Mouse (Mus musculus): Measurements from ENCODE around the gene Fbxo41. TPM values are rescaled to one million over a fixed set of nuclear protein-coding genes. Genes with fewer than 3 reads are reported as not detected.
A peak's percentile ranks its signal among the peaks of the same experiment; 100 is the strongest.

The Fbxo41 gene
- polyA plus RNA-seq, 1 experiment: 0.43 TPM

GRCm38 (mm10) chr6:85501571-85502102 is 1.2 kb downstream of the Fbxo41 start:
- no peaks in the 10 kb centered on the region for H3K27me3 ChIP-seq (ENCODE audit: control insufficient read depth, insufficient read depth, low read length, poor library complexity, severe bottlenecking)
- H3K4me1 ChIP-seq (ENCODE audit: control insufficient read depth, insufficient read depth, low read length): no peaks in the 10 kb centered on the region
- no peaks in the 10 kb centered on the region for H3K36me3 ChIP-seq (ENCODE audit: control insufficient read depth, insufficient read depth, low read length, poor library complexity, severe bottlenecking)
- TF ChIP-seq CTCF (IDR thresholded peaks at IDR 0.05; ENCODE audit: low read depth, low read length): no peak
- TF ChIP-seq EP300 (IDR thresholded peaks at IDR 0.05; ENCODE audit: insufficient read depth, low read depth, low read length): no peak
- TF ChIP-seq POLR2A (IDR thresholded peaks at IDR 0.05; ENCODE audit: insufficient read depth, low read length): no peak
- H3K9me3 ChIP-seq (replicated peaks; ENCODE audit: control insufficient read depth, insufficient read depth, low read length, poor library complexity, severe bottlenecking): no peaks in the 10 kb centered on the region
- no peak overlapping the region for H3K9ac ChIP-seq (ENCODE audit: low read depth, poor library complexity, severe bottlenecking)
- H3K4me3 ChIP-seq (ENCODE audit: low read depth, low read length): peak overlapping the region; percentile 90
- no peak overlapping the region for H3K27ac ChIP-seq (ENCODE audit: insufficient read depth, low read length)

- Histone ChIP-seq H3K4me1 (ENCODE audit: control insufficient read depth, insufficient read depth, low read length) (no peaks in the 10 kb centered on the region), H3K4me3 (ENCODE audit: low read depth, low read length) (no peak overlapping the region), H3K27ac (ENCODE audit: insufficient read depth, low read length) (no peak overlapping the region), H3K27me3 (ENCODE audit: control insufficient read depth, insufficient read depth, low read length, poor library complexity, severe bottlenecking) (no peaks in the 10 kb centered on the region), H3K9ac (ENCODE audit: low read depth, poor library complexity, severe bottlenecking) (no peak overlapping the region), H3K36me3 (ENCODE audit: control insufficient read depth, insufficient read depth, low read length, poor library complexity, severe bottlenecking) (no peaks in the 10 kb centered on the region), H3K9me3 (replicated peaks; ENCODE audit: control insufficient read depth, insufficient read depth, low read length, poor library complexity, severe bottlenecking) (no peaks in the 10 kb centered on the region)
- no peak for TF ChIP-seq EP300 (IDR thresholded peaks at IDR 0.05; ENCODE audit: insufficient read depth, low read depth, low read length)
Measured at GRCm38 (mm10) chr6:85500416-85500815, 2.4 kb downstream of the Fbxo41 start.

- Histone ChIP-seq H3K4me1 (ENCODE audit: control insufficient read depth, insufficient read depth, low read length) (no peaks in the 10 kb centered on the region), H3K27me3 (ENCODE audit: control insufficient read depth, insufficient read depth, low read length, poor library complexity, severe bottlenecking) (no peaks in the 10 kb centered on the region), H3K9ac (ENCODE audit: low read depth, poor library complexity, severe bottlenecking) (no peak overlapping the region), H3K4me3 (ENCODE audit: low read depth, low read length) (no peak overlapping the region), H3K27ac (ENCODE audit: insufficient read depth, low read length) (no peak overlapping the region), H3K9me3 (replicated peaks; ENCODE audit: control insufficient read depth, insufficient read depth, low read length, poor library complexity, severe bottlenecking) (no peaks in the 10 kb centered on the region), H3K36me3 (ENCODE audit: control insufficient read depth, insufficient read depth, low read length, poor library complexity, severe bottlenecking) (no peaks in the 10 kb centered on the region)
- no peak for TF ChIP-seq EP300 (IDR thresholded peaks at IDR 0.05; ENCODE audit: insufficient read depth, low read depth, low read length)
- no peak for TF ChIP-seq CTCF (IDR thresholded peaks at IDR 0.05; ENCODE audit: low read depth, low read length)
- no peak for TF ChIP-seq POLR2A (IDR thresholded peaks at IDR 0.05; ENCODE audit: insufficient read depth, low read length)
Measured at GRCm38 (mm10) chr6:85498147-85498546, 4.6 kb downstream of the Fbxo41 start.

- H3K9ac ChIP-seq (ENCODE audit: low read depth, poor library complexity, severe bottlenecking): no peak overlapping the region
- no peak overlapping the region for H3K4me3 ChIP-seq (ENCODE audit: low read depth, low read length)
- H3K4me1 ChIP-seq (ENCODE audit: control insufficient read depth, insufficient read depth, low read length): no peaks in the 10 kb centered on the region
- no peaks in the 10 kb centered on the region for H3K9me3 ChIP-seq (replicated peaks; ENCODE audit: control insufficient read depth, insufficient read depth, low read length, poor library complexity, severe bottlenecking)
- H3K27me3 ChIP-seq (ENCODE audit: control insufficient read depth, insufficient read depth, low read length, poor library complexity, severe bottlenecking): no peaks in the 10 kb centered on the region
- no peak overlapping the region for H3K27ac ChIP-seq (ENCODE audit: insufficient read depth, low read length)
- H3K36me3 ChIP-seq (ENCODE audit: control insufficient read depth, insufficient read depth, low read length, poor library complexity, severe bottlenecking): no peaks in the 10 kb centered on the region
- no peak for TF ChIP-seq POLR2A (IDR thresholded peaks at IDR 0.05; ENCODE audit: insufficient read depth, low read length)
- TF ChIP-seq EP300 (IDR thresholded peaks at IDR 0.05; ENCODE audit: insufficient read depth, low read depth, low read length): no peak
- no peak for TF ChIP-seq CTCF (IDR thresholded peaks at IDR 0.05; ENCODE audit: low read depth, low read length)
Measured at GRCm38 (mm10) chr6:85496976-85497375, 5.8 kb downstream of the Fbxo41 start.

GRCm38 (mm10) chr6:85491606-85492005 is 11.2 kb downstream of the Fbxo41 start:
- Histone ChIP-seq H3K9me3 (replicated peaks; ENCODE audit: control insufficient read depth, insufficient read depth, low read length, poor library complexity, severe bottlenecking) (no peaks in the 10 kb centered on the region), H3K4me1 (ENCODE audit: control insufficient read depth, insufficient read depth, low read length) (no peaks in the 10 kb centered on the region)
- TF ChIP-seq EP300 (IDR thresholded peaks at IDR 0.05; ENCODE audit: insufficient read depth, low read depth, low read length) (no peak), CTCF (IDR thresholded peaks at IDR 0.05; ENCODE audit: low read depth, low read length) (no peak), POLR2A (IDR thresholded peaks at IDR 0.05; ENCODE audit: insufficient read depth, low read length) (no peak)

GRCm38 (mm10) chr6:85490252-85490651 is 12.5 kb downstream of the Fbxo41 start:
- Histone ChIP-seq H3K9ac (ENCODE audit: low read depth, poor library complexity, severe bottlenecking) (no peak overlapping the region), H3K36me3 (ENCODE audit: control insufficient read depth, insufficient read depth, low read length, poor library complexity, severe bottlenecking) (no peaks in the 10 kb centered on the region), H3K9me3 (replicated peaks; ENCODE audit: control insufficient read depth, insufficient read depth, low read length, poor library complexity, severe bottlenecking) (no peaks in the 10 kb centered on the region), H3K4me3 (ENCODE audit: low read depth, low read length) (no peak overlapping the region), H3K27ac (ENCODE audit: insufficient read depth, low read length) (no peak overlapping the region), H3K27me3 (ENCODE audit: control insufficient read depth, insufficient read depth, low read length, poor library complexity, severe bottlenecking) (no peaks in the 10 kb centered on the region), H3K4me1 (ENCODE audit: control insufficient read depth, insufficient read depth, low read length) (no peaks in the 10 kb centered on the region)
- TF ChIP-seq CTCF (IDR thresholded peaks at IDR 0.05; ENCODE audit: low read depth, low read length) (no peak), POLR2A (IDR thresholded peaks at IDR 0.05; ENCODE audit: insufficient read depth, low read length) (no peak), EP300 (IDR thresholded peaks at IDR 0.05; ENCODE audit: insufficient read depth, low read depth, low read length) (no peak)

More at GRCm38 (mm10) chr6:85491606-85492005, 11.2 kb downstream of the Fbxo41 start:
- H3K9ac ChIP-seq (ENCODE audit: low read depth, poor library complexity, severe bottlenecking): no peak overlapping the region
- no peaks in the 10 kb centered on the region for H3K36me3 ChIP-seq (ENCODE audit: control insufficient read depth, insufficient read depth, low read length, poor library complexity, severe bottlenecking)
- H3K27ac ChIP-seq (ENCODE audit: insufficient read depth, low read length): no peak overlapping the region
- H3K4me3 ChIP-seq (ENCODE audit: low read depth, low read length): no peak overlapping the region
- no peaks in the 10 kb centered on the region for H3K27me3 ChIP-seq (ENCODE audit: control insufficient read depth, insufficient read depth, low read length, poor library complexity, severe bottlenecking)

All from ES-Bruce4 (cell line).